Mouse (Mus musculus) frontal cortex, adult 2 months (tissue): ENCODE data around the gene Brf1. TPM values are rescaled to one million over a fixed set of nuclear protein-coding genes. Genes with fewer than 3 reads are reported as not detected.

Experiments used
- DNase-seq, 2 experiments: peaks; one replicate each; pipeline ENCODE4 v3.0.0; 2022; ENCODE audit warnings: low spot score in 1 of 2; ENCODE audit errors: extremely low spot score in 1 of 2
- polyA plus RNA-seq: library from polyadenylated mRNA; depleted of rRNA; stranded (reverse); fragments of >200 nt; gene quantifications from 2 replicates; pipeline ENCODE4 v1.2.3, GENCODE M21; 2012; rRNA removed

Gene Brf1
- polyA plus RNA-seq, 1 experiment, result 51.5 TPM

- DNase-seq, result no peak
Observed at GRCm38 (mm10) chr12:112911701-112912100, 88.8 kb downstream of the Brf1 start.

Other genes with a start within 250 kb of the Brf1 start
- gene Pld4, start 240.0 kb downstream of the Brf1 start, polyA plus RNA-seq, result 14.0 and 20.4 TPM in 2 replicates
- 1.5 and 1.9 TPM in 2 replicates for gene Ahnak2, start 198.0 kb downstream of the Brf1 start, polyA plus RNA-seq
- 13.8 and 14.1 TPM in 2 replicates for gene Clba1, start 191.8 kb downstream of the Brf1 start, polyA plus RNA-seq
- gene Cdca4, start 171.3 kb downstream of the Brf1 start, polyA plus RNA-seq, result 10.2 and 10.6 TPM in 2 replicates
- gene Gpr132, start 132.5 kb downstream of the Brf1 start, polyA plus RNA-seq, result 0.10 and 0.15 TPM in 2 replicates
- gene Jag2, start 70.9 kb downstream of the Brf1 start, polyA plus RNA-seq, result 43.0 and 48.3 TPM in 2 replicates
- 19.0 and 22.4 TPM in 2 replicates for gene Nudt14, start 58.6 kb downstream of the Brf1 start, polyA plus RNA-seq
- gene Btbd6, start 24.2 kb downstream of the Brf1 start, polyA plus RNA-seq, result 70.7 and 75.5 TPM in 2 replicates
- 70.3 and 72.3 TPM in 2 replicates for gene Pacs2, start 13.8 kb upstream of the Brf1 start, polyA plus RNA-seq
- gene Tex22, start 73.8 kb upstream of the Brf1 start, polyA plus RNA-seq, result 0.20 and 0.27 TPM in 2 replicates
- 66.4 and 69.3 TPM in 2 replicates for gene Mta1, start 97.6 kb upstream of the Brf1 start, polyA plus RNA-seq
- gene Crip2, start 139.5 kb upstream of the Brf1 start, polyA plus RNA-seq, result 249 and 252 TPM in 2 replicates
- gene Crip1, start 145.6 kb upstream of the Brf1 start, polyA plus RNA-seq, result 87.6 and 94.9 TPM in 2 replicates
- gene Tedc1, start 155.7 kb upstream of the Brf1 start, polyA plus RNA-seq, result 1.1 and 1.8 TPM in 2 replicates
- 40.3 and 42.0 TPM in 2 replicates for gene Tmem121, start 185.2 kb upstream of the Brf1 start, polyA plus RNA-seq